Mouse (Mus musculus) adrenal gland, postnatal 10 days (tissue): ENCODE results near the gene Rpl3l. TPM values are rescaled to one million over a fixed set of nuclear protein-coding genes. Genes with fewer than 3 reads are reported as not detected.
"Not testable (repeated sequence)": the region's sequence is repeated elsewhere in the genome, so short reads cannot be mapped to it uniquely, and the experiment has no call there.

ENCODE experiments used
- DNase-seq: peaks from one replicate; pipeline ENCODE4 v3.0.0; 2021; ENCODE audit warnings: mixed read lengths
- total RNA-seq, 2 experiments: library from RNA; stranded (reverse); gene quantifications; 2 replicates each; pipeline ENCODE4 v1.2.3; 2021

The Rpl3l gene
- total RNA-seq, 2 experiments from 2014 or later: 12.0 to 51.3 TPM

- DNase-seq: peak; percentile 98
Observed at GRCm38 (mm10) chr17:24719494-24720222, 8.0 kb upstream of the Rpl3l start.

- DNase-seq: not testable (repeated sequence)
Observed at GRCm38 (mm10) chr17:24720616-24721015, 7.0 kb upstream of the Rpl3l start.

- DNase-seq: not testable (repeated sequence)
Observed at GRCm38 (mm10) chr17:24721383-24721955, 6.2 kb upstream of the Rpl3l start.

- DNase-seq: no peak
Observed at GRCm38 (mm10) chr17:24722220-24722924, 5.2 kb upstream of the Rpl3l start.

GRCm38 (mm10) chr17:24723122-24723880, 4.3 kb upstream of the Rpl3l start:
- DNase-seq: no peak

- no peak for DNase-seq
Observed at GRCm38 (mm10) chr17:24723881-24724180, 3.8 kb upstream of the Rpl3l start.

- peak; percentile 99 for DNase-seq
Observed at GRCm38 (mm10) chr17:24724184-24724583, 3.4 kb upstream of the Rpl3l start, which contains the start of gene Ndufb10. Gene Ndufb10 (minus strand): TSS chr17:24724478.

GRCm38 (mm10) chr17:24725637-24726390, 1.8 kb upstream of the Rpl3l start:
- no peak for DNase-seq

- no peak for DNase-seq
Observed at GRCm38 (mm10) chr17:24728184-24728583, 564 bp downstream of the Rpl3l start.

GRCm38 (mm10) chr17:24729067-24729466, 1.4 kb downstream of the Rpl3l start:
- DNase-seq: no peak

- DNase-seq: no peak
Observed at GRCm38 (mm10) chr17:24730787-24731186, 3.2 kb downstream of the Rpl3l start.

- no peak for DNase-seq
Observed at GRCm38 (mm10) chr17:24732233-24732935, 4.8 kb downstream of the Rpl3l start.

GRCm38 (mm10) chr17:24733434-24734050, 5.9 kb downstream of the Rpl3l start:
- DNase-seq: no peak

- DNase-seq: no peak
Observed at GRCm38 (mm10) chr17:24734513-24734912, 6.9 kb downstream of the Rpl3l start.

- no peak for DNase-seq
Observed at GRCm38 (mm10) chr17:24735446-24735845, 7.8 kb downstream of the Rpl3l start.

- peak; percentile 97 for DNase-seq
Observed at GRCm38 (mm10) chr17:24736330-24737051, 8.9 kb downstream of the Rpl3l start, which contains the start of gene Msrb1. Gene Msrb1 (plus strand): TSS chr17:24736642.

GRCm38 (mm10) chr17:24737135-24737810, 9.7 kb downstream of the Rpl3l start:
- DNase-seq: no peak

GRCm38 (mm10) chr17:24738238-24738637, 10.6 kb downstream of the Rpl3l start:
- no peak for DNase-seq

- no peak for DNase-seq
Observed at GRCm38 (mm10) chr17:24739926-24740325, 12.3 kb downstream of the Rpl3l start.
